Mouse (Mus musculus) liver, embryonic 14.5 days (tissue): ENCODE results near the gene Tnfsf12. TPM values are rescaled to one million over a fixed set of nuclear protein-coding genes. Genes with fewer than 3 reads are reported as not detected.

Source experiments
- ATAC-seq: fragments of 200-750 bp; cut with Nextera tagmentation; 2 replicates; pipeline ENCODE4 v1.8.0; 2017; ENCODE audit warnings: moderate number of reproducible peaks, mild to moderate bottlenecking, moderate library complexity; ENCODE audit not compliant: insufficient read depth
- DNase-seq, 3 experiments: peaks; one replicate each; pipeline ENCODE4 v3.0.0-alpha.2; 2012 to 2013; ENCODE audit warnings: low read depth in 3 of 3, low spot score in 3 of 3
- H3K27ac ChIP-seq: fragments of 300-500 bp; sonication (generic); 2 replicates; pipeline ENCODE4 v1.5.1; 2014; ENCODE audit warnings: moderate library complexity, mild to moderate bottlenecking, control low read depth, inconsistent platforms
- H3K27me3 ChIP-seq: fragments of 300-500 bp; sonication (generic); 2 replicates; pipeline ENCODE4 v1.6.1; 2014; ENCODE audit warnings: mild to moderate bottlenecking, low read length, moderate library complexity; ENCODE audit not compliant: control insufficient read depth, insufficient read depth
- H3K36me3 ChIP-seq: fragments of 300-500 bp; sonication (generic); replicated peaks from 2 replicates; pipeline ENCODE4 v1.6.1; 2014; ENCODE audit warnings: low read depth; ENCODE audit not compliant: control insufficient read depth, insufficient read depth
- H3K4me1 ChIP-seq, 2 experiments: fragments of 200-500 bp in 1 of 2; fragments of 300-500 bp in 1 of 2; sonication (generic) in 1 of 2; replicated peaks; 2 replicates each; pipeline ENCODE4 v1.6.1; 2012 to 2014; ENCODE audit warnings: antibody characterized with exemption in 1 of 2, inconsistent platforms in 1 of 2, low read length in 1 of 2; ENCODE audit not compliant: control insufficient read depth in 2 of 2, insufficient read depth in 2 of 2
- H3K4me2 ChIP-seq: fragments of 300-500 bp; sonication (generic); 2 replicates; pipeline ENCODE4 v1.6.1; 2014; ENCODE audit warnings: low read depth, mild to moderate bottlenecking, control low read depth, moderate library complexity
- H3K4me3 ChIP-seq, 2 experiments: fragments of 200-500 bp in 1 of 2; fragments of 300-500 bp in 1 of 2; sonication (generic) in 1 of 2; 2 replicates each; pipeline ENCODE4 v1.5.1; 2012 to 2014; ENCODE audit warnings: low read depth in 2 of 2, low read length in 2 of 2, mild to moderate bottlenecking in 2 of 2, control low read depth in 1 of 2, inconsistent platforms in 1 of 2, moderate library complexity in 1 of 2; ENCODE audit not compliant: insufficient read depth in 1 of 2
- H3K9ac ChIP-seq: fragments of 300-500 bp; sonication (generic); replicated peaks from 2 replicates; pipeline ENCODE4 v1.6.1; 2014; ENCODE audit warnings: mild to moderate bottlenecking, control low read depth, moderate library complexity
- H3K9me3 ChIP-seq: fragments of 300-500 bp; sonication (generic); 2 replicates; pipeline ENCODE4 v1.6.1; 2016; ENCODE audit warnings: low read length, mixed read lengths; ENCODE audit not compliant: control insufficient read depth
- CTCF ChIP-seq: IDR thresholded peaks from 2 replicates; pipeline ENCODE4 v1.5.1; 2016; ENCODE audit warnings: antibody characterized with exemption, low read depth, control low read depth
- EP300 ChIP-seq: IDR thresholded peaks from 2 replicates; pipeline ENCODE4 v1.6.1; 2016; ENCODE audit warnings: antibody characterized with exemption, low read depth
- WGBS: fragments of 180-500 bp; shearing (Covaris S2); extraction: QIAGEN DNeasy Blood & Tissue Kit; methylation state at CpG from one replicate; pipeline ENCODE4 v1.1.7; 2014; ENCODE audit not compliant: insufficient replicate concordance; 5-methylcytosine and 5-hydroxymethylcytosine counted together
- polyA plus RNA-seq, 2 experiments: library from polyadenylated mRNA; depleted of rRNA in 1 of 2; stranded (reverse) in 1 of 2; unstranded in 1 of 2; fragments of >200 nt; fragmentation: Nextera tagmentation in 1 of 2; extraction: Ambion mirVana in 1 of 2; gene quantifications; 2 replicates each; pipeline versions ENCODE4 v1.2.1 to v1.2.3; 2012 to 2014

Gene Tnfsf12
- polyA plus RNA-seq, 2 experiments: 3.1 to 4.3 TPM

DNA sequence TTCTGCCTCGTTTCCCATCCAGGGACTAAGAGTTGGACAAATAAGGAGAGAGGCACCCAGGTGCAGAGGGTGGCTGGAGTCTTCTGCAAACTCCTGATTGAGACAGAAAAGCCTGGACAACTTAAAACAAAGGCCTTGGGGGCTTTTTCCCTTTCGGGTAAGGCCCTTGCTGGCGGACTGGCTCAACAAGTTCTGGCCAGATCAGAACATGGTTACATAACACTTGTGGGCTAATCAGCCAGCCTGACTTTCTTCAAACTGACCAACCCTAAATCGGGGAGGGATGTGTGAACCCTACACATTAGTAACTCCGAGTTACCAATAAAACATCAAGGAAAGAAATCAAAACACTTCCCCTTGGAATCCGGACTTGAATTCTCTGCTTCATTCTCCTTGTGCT, 25.2 kb upstream of the Tnfsf12 start:
- ATAC-seq: no peak
- 69% methylated on average over 6 of the region's 6 CpGs for WGBS

DNA sequence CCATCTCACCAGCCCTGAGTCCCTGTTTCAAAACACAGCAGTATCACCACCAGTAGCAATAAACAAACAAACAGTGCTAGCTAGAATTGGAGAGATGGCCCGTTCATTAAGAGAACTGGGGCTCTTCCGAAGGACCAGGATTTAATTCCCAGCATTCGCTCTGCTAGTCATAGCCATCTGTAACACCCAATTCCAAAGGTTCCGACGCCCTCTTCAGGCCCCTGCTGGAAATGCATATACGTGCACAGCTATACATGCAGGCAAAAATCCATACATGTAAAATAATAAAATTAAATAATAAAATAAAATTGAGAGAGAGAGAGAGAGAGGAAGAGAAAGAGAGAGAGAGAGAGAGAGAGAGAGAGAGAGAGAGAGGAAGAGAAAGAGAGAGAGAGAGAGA, 23.8 kb upstream of the Tnfsf12 start:
- 66% methylated on average over 6 of the region's 6 CpGs for WGBS
- H3K27ac ChIP-seq: peak overlapping the region; percentile 58
- TF ChIP-seq CTCF (peak; percentile 57), EP300 (no peak)
- H3K4me3 ChIP-seq: no peak overlapping the region
- DNase-seq (no peak), ATAC-seq (no peak)
- no peaks in the 10 kb centered on the region for H3K36me3 ChIP-seq
- H3K4me2 ChIP-seq: no peak overlapping the region
- H3K4me1 ChIP-seq: peaks cover 23 to 26% of the 10 kb centered on the region in 2 experiments
- no peak overlapping the region for H3K9ac ChIP-seq
- no peaks in the 10 kb centered on the region for H3K9me3 ChIP-seq
- H3K27me3 ChIP-seq: no peaks in the 10 kb centered on the region

More for the DNA sequence above, 25.2 kb upstream of the Tnfsf12 start:
- H3K9me3 ChIP-seq: peaks cover 3% of the 10 kb centered on the region; the same call in 1 of the 2 replicates
- no peak for DNase-seq
- H3K27me3 ChIP-seq: no peaks in the 10 kb centered on the region
- no peak overlapping the region for H3K27ac ChIP-seq
- TF ChIP-seq EP300 (no peak), CTCF (no peak)
- H3K9ac ChIP-seq: no peak overlapping the region
- no peak overlapping the region for H3K4me3 ChIP-seq
- H3K36me3 ChIP-seq: no peaks in the 10 kb centered on the region
- H3K4me1 ChIP-seq: peaks cover 23 to 26% of the 10 kb centered on the region in 2 experiments
- no peak overlapping the region for H3K4me2 ChIP-seq

DNA sequence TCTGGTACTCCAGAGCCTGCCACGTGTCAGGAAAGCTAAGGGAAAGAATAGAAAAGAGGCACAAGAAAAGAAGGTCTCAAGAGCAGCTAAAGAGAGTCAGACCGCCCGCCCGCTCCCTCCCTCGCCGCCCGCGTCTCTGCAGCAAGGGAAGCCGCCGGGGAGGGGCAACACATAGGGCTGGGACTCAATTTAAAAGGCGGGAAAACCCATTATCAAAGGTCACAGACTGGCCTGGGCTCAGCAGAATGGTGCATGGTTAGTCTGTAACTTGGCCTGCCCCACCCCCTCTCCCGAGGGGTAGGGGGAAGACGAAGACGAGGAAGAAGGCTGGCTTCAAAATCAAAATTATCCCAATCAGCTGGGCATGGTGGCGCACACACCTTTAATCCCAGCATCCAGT, 23.0 kb upstream of the Tnfsf12 start:
- H3K27me3 ChIP-seq: no peaks in the 10 kb centered on the region
- H3K4me3 ChIP-seq: peak overlapping the region in 1 of 2 experiments; percentile 10; a peak in 1 of 4 replicates
- peak; percentile 90 for ATAC-seq
- no peaks in the 10 kb centered on the region for H3K36me3 ChIP-seq
- H3K4me1 ChIP-seq: peaks cover 23 to 26% of the 10 kb centered on the region in 2 experiments
- DNase-seq: peak; percentile 67 to 72 (median 68)
- H3K4me2 ChIP-seq: peak overlapping the region; percentile 52
- no peak for TF ChIP-seq CTCF
- peak; percentile 62 for TF ChIP-seq EP300
- H3K27ac ChIP-seq: peak overlapping the region; percentile 58
- WGBS: 24% methylated on average over 15 of the region's 15 CpGs
- H3K9ac ChIP-seq: peak overlapping the region; percentile 31
- H3K9me3 ChIP-seq: no peaks in the 10 kb centered on the region

GRCm38 (mm10) chr11:69716953-69717352, 21.3 kb upstream of the Tnfsf12 start:
- no peaks in the 10 kb centered on the region for H3K27me3 ChIP-seq
- no peak overlapping the region for H3K4me3 ChIP-seq
- DNase-seq (no peak), ATAC-seq (no peak)
- peaks cover 23% of the 10 kb centered on the region in 2 experiments for H3K4me1 ChIP-seq
- 56% methylated on average over 4 of the region's 4 CpGs for WGBS
- H3K4me2 ChIP-seq: no peak overlapping the region
- H3K9ac ChIP-seq: no peak overlapping the region
- no peak for TF ChIP-seq EP300
- TF ChIP-seq CTCF: peak; percentile 42
- no peak overlapping the region for H3K27ac ChIP-seq
- no peaks in the 10 kb centered on the region for H3K36me3 ChIP-seq
- no peaks in the 10 kb centered on the region for H3K9me3 ChIP-seq

DNA sequence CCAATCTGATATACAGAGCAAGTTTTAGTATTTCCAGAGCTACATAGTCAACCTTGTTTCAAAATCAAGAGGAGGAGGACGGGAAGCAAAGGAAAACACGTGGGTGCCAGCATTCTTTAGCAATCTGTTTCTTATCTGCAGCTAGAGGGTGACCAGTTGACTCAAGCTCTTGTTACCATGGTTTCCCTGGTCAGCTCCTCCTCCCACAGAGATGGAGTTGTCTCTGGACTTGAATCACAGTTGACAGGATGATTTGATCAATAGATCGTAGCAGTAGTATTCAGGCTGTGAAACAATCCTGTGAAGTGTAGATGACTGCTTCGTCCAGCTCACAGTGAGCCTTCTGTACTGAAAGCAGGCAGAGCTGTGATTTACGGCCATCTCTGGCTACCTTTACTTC, 20.3 kb upstream of the Tnfsf12 start:
- Histone ChIP-seq H3K27ac (no peak overlapping the region), H3K4me3 (no peak overlapping the region), H3K36me3 (no peaks in the 10 kb centered on the region), H3K4me1 (peaks cover 23% of the 10 kb centered on the region in 2 experiments), H3K9ac (no peak overlapping the region), H3K27me3 (no peaks in the 10 kb centered on the region), H3K4me2 (peak overlapping the region; percentile 6; the same call in 1 of the 2 replicates), H3K9me3 (no peaks in the 10 kb centered on the region)
- 24% methylated on average over 5 of the region's 5 CpGs for WGBS
- DNase-seq: peak in 2 of 3 experiments; percentile 33 to 37
- TF ChIP-seq CTCF (no peak), EP300 (no peak)
- ATAC-seq: no peak
